Mouse (Mus musculus): Measurements from ENCODE around the gene Cnksr3. TPM values are rescaled to one million over a fixed set of nuclear protein-coding genes. Genes with fewer than 3 reads are reported as not detected.

Cnksr3 gene
- polyA plus RNA-seq (2016; fragmentation: Nextera tagmentation; extraction: Ambion mirVana), result 4.8 and 5.3 TPM in 2 replicates

GRCm38 (mm10) chr10:7211696-7212482 is at the start of gene Cnksr3:
Gene Cnksr3, minus strand, starts transcription at chr10:7212237.
- no peaks in the 10 kb centered on the region for H3K36me3 ChIP-seq
- peak; percentile 78 for ATAC-seq
- WGBS (ENCODE audit: insufficient replicate concordance), result under 1% methylated on average over 74 of the region's 74 CpGs
- H3K9me3 ChIP-seq (replicated peaks), result no peaks in the 10 kb centered on the region
- peak within 1 kb of the TSS; percentile 80 for H3K27ac ChIP-seq
- H3K4me2 ChIP-seq, result peak within 1 kb of the TSS; percentile 98
- no peaks in the 10 kb centered on the region for H3K27me3 ChIP-seq (replicated peaks)
- peak within 1 kb of the TSS; percentile 76 for H3K4me3 ChIP-seq
- H3K9ac ChIP-seq, result peak within 1 kb of the TSS; percentile 78
- H3K4me1 ChIP-seq, result peaks cover 62% of the 10 kb centered on the region

- no peak overlapping the region for H3K4me2 ChIP-seq
- H3K36me3 ChIP-seq, result no peaks in the 10 kb centered on the region
- WGBS (ENCODE audit: insufficient replicate concordance), result 55% methylated on average over 10 of the region's 10 CpGs
- H3K27me3 ChIP-seq (replicated peaks), result no peaks in the 10 kb centered on the region
- no peak overlapping the region for H3K27ac ChIP-seq
- no peak for ATAC-seq
- H3K9ac ChIP-seq, result no peak overlapping the region
- no peaks in the 10 kb centered on the region for H3K4me1 ChIP-seq
- no peaks in the 10 kb centered on the region for H3K9me3 ChIP-seq (replicated peaks)
- H3K4me3 ChIP-seq, result no peak overlapping the region
These were observed 48.4 kb upstream of the Cnksr3 start for GRCm38 (mm10) chr10:7260166-7261108.

DNA sequence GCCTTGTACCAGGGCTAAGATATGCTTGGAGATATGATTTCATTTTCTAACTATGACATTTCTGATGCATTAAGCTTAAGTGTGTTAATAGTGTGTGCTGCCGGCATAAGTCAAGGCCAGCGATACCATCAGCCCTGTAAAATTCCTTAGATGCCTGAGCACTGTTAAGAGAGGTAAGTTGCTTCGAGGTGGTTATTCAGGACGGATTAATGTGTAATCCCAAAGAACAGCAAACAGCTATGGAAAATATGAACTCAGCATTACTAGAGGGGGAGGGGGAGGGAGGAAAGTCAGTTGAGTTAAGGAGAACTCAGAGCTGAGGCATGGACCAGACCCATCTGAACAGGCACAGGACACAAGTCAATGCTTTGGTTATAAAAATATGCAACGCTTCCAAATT is 46.6 kb upstream of the Cnksr3 start:
- Histone ChIP-seq H3K36me3 (no peaks in the 10 kb centered on the region), H3K9ac (no peak overlapping the region), H3K9me3 (replicated peaks) (no peaks in the 10 kb centered on the region), H3K4me3 (no peak overlapping the region), H3K27ac (no peak overlapping the region), H3K4me2 (no peak overlapping the region), H3K27me3 (replicated peaks) (no peaks in the 10 kb centered on the region), H3K4me1 (no peaks in the 10 kb centered on the region)
- ATAC-seq, result no peak
- 73% methylated on average over 5 of the region's 5 CpGs for WGBS (ENCODE audit: insufficient replicate concordance)

GRCm38 (mm10) chr10:7250455-7250854 is 38.4 kb upstream of the Cnksr3 start:
- no peak overlapping the region for H3K4me3 ChIP-seq
- no peaks in the 10 kb centered on the region for H3K4me1 ChIP-seq
- ATAC-seq, result no peak
- H3K27me3 ChIP-seq (replicated peaks), result no peaks in the 10 kb centered on the region
- no peak overlapping the region for H3K27ac ChIP-seq
- no peak overlapping the region for H3K4me2 ChIP-seq
- no peaks in the 10 kb centered on the region for H3K9me3 ChIP-seq (replicated peaks)
- H3K9ac ChIP-seq, result no peak overlapping the region
- no peaks in the 10 kb centered on the region for H3K36me3 ChIP-seq
- 51% methylated on average over 2 of the region's 2 CpGs for WGBS (ENCODE audit: insufficient replicate concordance)

DNA sequence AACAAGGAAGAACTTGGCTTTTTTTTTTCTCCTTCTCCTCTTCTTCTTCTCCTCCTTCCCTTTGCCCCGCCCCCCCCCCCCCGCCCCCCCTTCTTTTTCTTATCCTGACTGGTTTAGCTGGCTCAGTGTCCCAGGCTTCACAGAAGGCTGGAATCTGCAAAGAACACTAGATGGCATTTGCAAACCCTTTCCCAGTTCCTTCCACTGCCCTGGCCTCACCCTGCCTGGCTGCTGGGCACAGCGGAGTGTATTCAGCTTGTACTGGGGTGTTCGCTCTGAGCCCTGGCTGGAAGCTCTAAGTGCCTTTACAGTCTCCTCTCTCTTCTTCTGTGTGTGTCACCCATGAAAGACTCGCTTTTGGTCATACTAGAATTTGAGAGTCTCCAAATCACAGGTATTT is 22.6 kb upstream of the Cnksr3 start:
- Histone ChIP-seq H3K36me3 (no peaks in the 10 kb centered on the region), H3K9ac (no peak overlapping the region), H3K4me2 (no peak overlapping the region), H3K9me3 (replicated peaks) (no peaks in the 10 kb centered on the region), H3K4me1 (no peaks in the 10 kb centered on the region), H3K27ac (no peak overlapping the region), H3K27me3 (replicated peaks) (no peaks in the 10 kb centered on the region), H3K4me3 (no peak overlapping the region)
- WGBS (ENCODE audit: insufficient replicate concordance), result 41% methylated on average over 3 of the region's 5 CpGs
- no peak for ATAC-seq

DNA sequence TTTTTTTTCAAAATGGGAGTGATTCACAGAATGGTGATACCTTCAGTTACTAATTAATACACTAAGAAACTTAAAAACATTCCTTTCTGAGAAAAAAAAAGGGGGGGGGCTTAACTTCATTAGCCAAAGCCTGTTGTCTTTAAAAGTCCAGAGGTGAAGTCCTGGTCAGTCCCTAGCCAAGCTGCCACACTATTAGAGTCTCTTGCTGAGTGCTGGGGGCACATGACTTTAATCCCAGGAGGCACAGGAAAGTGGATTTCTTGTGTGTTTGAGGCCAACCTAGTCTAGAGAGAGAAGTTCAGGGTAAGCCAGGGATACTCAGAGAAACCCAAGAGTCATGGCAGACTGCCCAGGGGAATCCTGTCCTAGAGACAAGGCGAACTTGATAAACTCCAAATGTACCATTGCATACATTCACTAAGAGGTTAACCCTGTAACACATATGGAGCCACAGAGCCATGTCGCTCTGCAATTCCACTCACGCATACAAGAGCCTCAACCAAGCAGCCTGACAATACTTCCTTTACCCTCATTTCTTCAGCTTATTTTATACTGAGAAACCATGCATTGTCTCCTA is 5.6 kb upstream of the Cnksr3 start:
- WGBS (ENCODE audit: insufficient replicate concordance), result 61% methylated on average over 3 of the region's 3 CpGs
- Histone ChIP-seq H3K9me3 (replicated peaks) (no peaks in the 10 kb centered on the region), H3K27me3 (replicated peaks) (no peaks in the 10 kb centered on the region), H3K27ac (no peak overlapping the region), H3K4me2 (no peak overlapping the region), H3K4me3 (no peak overlapping the region), H3K36me3 (no peaks in the 10 kb centered on the region), H3K4me1 (peaks cover 10% of the 10 kb centered on the region), H3K9ac (no peak overlapping the region)
- ATAC-seq, result no peak

DNA sequence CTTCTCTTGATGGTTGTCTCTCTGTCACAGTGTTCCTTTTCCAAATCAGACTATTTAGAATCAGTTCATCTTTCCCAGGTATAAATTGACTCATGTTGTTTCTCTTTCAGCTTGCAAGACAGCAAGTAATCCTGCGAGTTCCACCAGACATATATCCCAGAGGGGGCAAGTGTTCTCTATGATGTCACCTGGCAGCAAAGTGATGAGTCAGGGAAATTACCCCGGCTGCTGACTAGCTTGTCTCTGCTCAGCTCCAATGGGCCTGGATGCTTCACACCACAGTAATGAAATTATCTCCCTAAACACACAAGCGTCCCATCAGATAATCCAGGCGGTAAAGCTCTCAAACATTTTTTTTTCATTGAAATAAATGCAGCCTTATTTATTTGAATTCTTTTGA is 2.7 kb upstream of the Cnksr3 start:
- Histone ChIP-seq H3K9ac (no peak overlapping the region), H3K4me1 (peaks cover 35% of the 10 kb centered on the region), H3K9me3 (replicated peaks) (no peaks in the 10 kb centered on the region), H3K27me3 (replicated peaks) (no peaks in the 10 kb centered on the region), H3K4me2 (no peak overlapping the region), H3K27ac (no peak overlapping the region), H3K4me3 (no peak overlapping the region), H3K36me3 (no peaks in the 10 kb centered on the region)
- ATAC-seq, result no peak
- WGBS (ENCODE audit: insufficient replicate concordance), result 38% methylated on average over 4 of the region's 4 CpGs

GRCm38 (mm10) chr10:7213066-7213630 is 1.1 kb upstream of the Cnksr3 start:
- H3K9me3 ChIP-seq (replicated peaks), result no peaks in the 10 kb centered on the region
- ATAC-seq, result no peak

DNA sequence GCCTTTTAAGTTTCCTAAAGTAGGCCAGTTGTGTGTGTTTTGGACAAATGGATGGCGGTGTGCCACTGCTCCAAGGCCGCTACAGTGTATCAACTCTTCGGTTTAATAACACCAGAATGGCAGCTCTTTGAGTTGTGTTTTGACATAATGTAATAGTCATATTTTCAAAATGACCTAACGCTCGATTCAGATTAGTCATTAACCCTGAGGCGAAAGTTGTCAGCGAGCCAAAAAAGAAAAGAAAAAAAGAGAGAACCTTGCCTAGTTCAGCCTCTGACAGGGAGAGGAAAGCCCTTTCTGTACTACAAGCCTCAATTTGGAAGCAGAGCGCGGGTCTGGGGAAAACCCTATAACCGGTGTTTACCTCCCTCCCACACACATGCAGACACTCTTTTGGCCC is 500 bp upstream of the Cnksr3 start:
- H3K36me3 ChIP-seq, result no peaks in the 10 kb centered on the region
- WGBS (ENCODE audit: insufficient replicate concordance), result 18% methylated on average over 10 of the region's 10 CpGs
- ATAC-seq, result 0 out of 2 replicates have a peak, but pooled peaks have one; percentile 1

More at GRCm38 (mm10) chr10:7213066-7213630, 1.1 kb upstream of the Cnksr3 start:
- Histone ChIP-seq H3K4me2 (peak overlapping the region; percentile 98), H3K4me3 (peak overlapping the region; percentile 76), H3K36me3 (no peaks in the 10 kb centered on the region), H3K4me1 (peaks cover 50% of the 10 kb centered on the region), H3K9ac (no peak overlapping the region), H3K27ac (no peak overlapping the region), H3K27me3 (replicated peaks) (no peaks in the 10 kb centered on the region)
- 52% methylated on average over 10 of the region's 10 CpGs for WGBS (ENCODE audit: insufficient replicate concordance)

GRCm38 (mm10) chr10:7210991-7211695 is 894 bp downstream of the Cnksr3 start:
- no peaks in the 10 kb centered on the region for H3K36me3 ChIP-seq
- H3K4me2 ChIP-seq, result peak overlapping the region; percentile 98
- peak overlapping the region; percentile 80 for H3K27ac ChIP-seq
- H3K4me1 ChIP-seq, result peaks cover 70% of the 10 kb centered on the region
- peak; percentile 79 for ATAC-seq
- H3K9me3 ChIP-seq (replicated peaks), result no peaks in the 10 kb centered on the region
- no peaks in the 10 kb centered on the region for H3K27me3 ChIP-seq (replicated peaks)
- WGBS (ENCODE audit: insufficient replicate concordance), result under 1% methylated on average over 41 of the region's 41 CpGs
- H3K9ac ChIP-seq, result peak overlapping the region; percentile 78
- peak overlapping the region; percentile 76 for H3K4me3 ChIP-seq

More for the DNA sequence above, 500 bp upstream of the Cnksr3 start:
- peak overlapping the region; percentile 98 for H3K4me2 ChIP-seq
- peak overlapping the region; percentile 65; the same call in 1 of the 2 replicates for H3K27ac ChIP-seq
- no peaks in the 10 kb centered on the region for H3K9me3 ChIP-seq (replicated peaks)
- peaks cover 56% of the 10 kb centered on the region for H3K4me1 ChIP-seq
- peak overlapping the region; percentile 76 for H3K4me3 ChIP-seq
- H3K9ac ChIP-seq, result peak overlapping the region; percentile 78
- no peaks in the 10 kb centered on the region for H3K27me3 ChIP-seq (replicated peaks)

Data from liver, embryonic 12.5 days (tissue).